Mouse (Mus musculus): ENCODE data around the gene Epb41l2.

DNA sequence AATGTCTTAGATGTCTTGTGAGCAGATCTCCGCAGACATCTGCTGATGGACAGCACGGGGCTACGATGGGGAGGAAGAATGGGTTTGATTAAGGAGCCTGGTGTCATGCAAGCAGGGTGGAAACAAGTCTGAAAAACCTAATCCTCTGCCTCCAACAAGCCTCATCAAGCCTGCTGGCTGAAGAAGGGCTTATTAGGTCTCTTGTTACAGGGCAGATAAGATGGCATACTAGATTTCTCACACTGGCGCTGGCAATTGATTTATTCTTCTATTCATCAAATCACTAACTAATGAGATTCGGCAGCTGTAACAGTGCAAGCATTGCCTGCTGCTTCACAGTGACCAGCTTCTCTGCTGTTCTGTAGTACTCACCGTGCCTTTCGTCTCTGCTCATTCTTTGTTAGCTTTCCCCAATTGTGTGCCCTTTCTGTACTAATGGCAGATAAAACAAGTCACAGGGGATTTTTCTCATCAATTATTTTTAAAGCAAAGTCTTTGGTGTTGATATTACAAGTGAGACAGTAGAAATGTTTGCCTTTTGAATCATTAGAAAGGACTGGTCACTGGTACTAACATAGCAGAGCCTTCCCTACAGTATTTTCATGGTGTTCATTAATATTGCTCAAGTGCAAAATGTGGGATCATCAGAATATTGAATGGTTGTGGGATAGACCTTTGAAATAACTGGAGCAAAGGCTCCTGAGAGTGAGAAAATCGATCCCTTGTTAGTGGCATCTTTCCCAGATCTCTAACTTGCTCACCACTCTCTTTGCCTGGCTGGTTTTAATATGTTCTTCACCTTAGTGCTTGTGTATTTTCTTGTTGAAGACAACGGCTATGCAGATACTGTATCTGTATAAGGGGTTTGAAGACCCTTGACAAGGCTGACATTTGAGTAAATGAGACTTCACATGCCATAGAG lies 212.0 kb downstream of the Epb41l2 start:
- TF ChIP-seq CTCF (IDR thresholded peaks at IDR 0.05; ENCODE audit: low read depth, low read length) (no peak), POLR2A (IDR thresholded peaks at IDR 0.05; ENCODE audit: extremely low read depth, insufficient read depth, low read length) (no peak)
